Mouse (Mus musculus) kidney, adult 11 months (tissue): ENCODE data around the gene Dgat2.

Experiments used
- DNase-seq: peaks from one replicate; pipeline ENCODE4 v3.0.0; 2022

The Dgat2 gene

GRCm38 (mm10) chr7:99133811-99134402, 48.6 kb downstream of the Dgat2 start:
- DNase-seq, result no peak

GRCm38 (mm10) chr7:99132597-99132996, 49.9 kb downstream of the Dgat2 start:
- no peak for DNase-seq

- DNase-seq, result no peak
Measured at GRCm38 (mm10) chr7:99131819-99132353, 50.6 kb downstream of the Dgat2 start.

GRCm38 (mm10) chr7:99128965-99129364, 53.6 kb downstream of the Dgat2 start:
- no peak for DNase-seq

GRCm38 (mm10) chr7:99128020-99128950, 54.2 kb downstream of the Dgat2 start:
- DNase-seq, result no peak

GRCm38 (mm10) chr7:99126057-99126456, 56.5 kb downstream of the Dgat2 start:
- no peak for DNase-seq

- peak; percentile 39 for DNase-seq
Measured at GRCm38 (mm10) chr7:99122651-99123050, 59.9 kb downstream of the Dgat2 start.

GRCm38 (mm10) chr7:99120865-99121521, 61.5 kb downstream of the Dgat2 start:
- no peak for DNase-seq

GRCm38 (mm10) chr7:99120082-99120481, 62.4 kb downstream of the Dgat2 start:
- DNase-seq, result no peak

- DNase-seq, result no peak
Measured at GRCm38 (mm10) chr7:99116781-99117180, 65.7 kb downstream of the Dgat2 start.

- peak; percentile 56 for DNase-seq
Measured at GRCm38 (mm10) chr7:99114006-99114726, 68.4 kb downstream of the Dgat2 start.

- no peak for DNase-seq
Measured at GRCm38 (mm10) chr7:99107566-99107965, 75.0 kb downstream of the Dgat2 start.

GRCm38 (mm10) chr7:99106714-99107270, 75.7 kb downstream of the Dgat2 start:
- DNase-seq, result no peak
